Mouse (Mus musculus): Measurements from ENCODE around the gene Galnt6.

Galnt6 gene

DNA sequence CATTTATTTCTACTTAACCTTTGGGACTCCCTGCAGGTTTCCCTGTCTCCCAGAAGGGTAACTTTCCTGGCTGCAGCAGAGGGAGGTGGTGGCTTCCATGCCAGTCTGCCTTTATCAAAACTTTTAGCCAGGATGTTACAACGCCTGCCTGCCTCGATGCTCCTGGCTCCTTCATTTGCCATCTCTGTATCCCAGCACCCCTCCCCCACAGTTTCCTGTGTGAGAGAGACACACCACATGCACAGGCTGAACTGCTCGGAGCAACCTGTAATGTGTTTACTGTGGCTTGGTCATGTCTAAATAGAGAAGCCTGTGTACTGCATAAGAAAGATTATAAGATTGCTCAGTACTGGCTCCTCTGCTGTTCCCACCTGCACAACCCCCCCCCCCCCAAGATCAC is 48.8 kb downstream of the Galnt6 start:
- DNase-seq: no peak

DNA sequence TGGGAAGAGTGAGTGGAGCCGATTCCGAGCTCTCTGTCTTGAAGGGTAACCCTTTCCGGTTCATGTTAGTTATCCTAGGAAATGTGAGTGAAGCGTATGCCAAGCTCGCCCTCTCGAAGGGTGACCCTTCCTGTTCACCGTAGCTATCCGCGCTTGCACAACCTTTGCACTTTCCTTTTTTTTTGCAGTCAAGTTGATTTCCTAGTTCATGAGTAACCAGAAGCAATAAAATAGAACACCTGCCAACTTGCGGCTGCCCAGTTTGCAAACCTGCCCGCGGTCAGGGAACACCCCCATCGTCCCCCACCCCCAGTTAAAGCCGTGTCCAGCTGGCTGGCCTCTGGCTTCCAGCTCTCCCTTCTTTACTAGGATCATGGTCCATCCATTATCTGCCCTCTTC is 50.2 kb downstream of the Galnt6 start:
- no peak for DNase-seq

DNA sequence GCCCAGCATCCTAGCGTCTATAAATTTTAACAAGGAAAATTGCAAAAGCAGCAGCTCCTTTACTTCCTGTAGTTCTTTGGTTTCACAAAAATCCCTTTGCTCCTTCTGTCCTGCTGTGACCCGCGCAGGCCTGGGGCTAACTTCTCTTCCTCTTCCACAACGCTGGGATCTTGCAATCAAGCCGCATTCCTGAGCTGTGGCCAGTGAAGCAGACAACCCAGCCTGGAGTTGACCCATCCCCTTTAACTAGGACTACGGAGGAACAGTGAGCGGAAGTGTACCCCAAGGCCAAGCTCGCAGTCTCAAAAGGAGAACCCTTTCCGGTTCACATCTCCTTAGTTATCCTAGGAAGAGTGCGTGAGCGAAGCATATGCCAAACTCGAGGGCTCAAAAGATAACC is 50.6 kb downstream of the Galnt6 start:
- no peak for DNase-seq

DNA sequence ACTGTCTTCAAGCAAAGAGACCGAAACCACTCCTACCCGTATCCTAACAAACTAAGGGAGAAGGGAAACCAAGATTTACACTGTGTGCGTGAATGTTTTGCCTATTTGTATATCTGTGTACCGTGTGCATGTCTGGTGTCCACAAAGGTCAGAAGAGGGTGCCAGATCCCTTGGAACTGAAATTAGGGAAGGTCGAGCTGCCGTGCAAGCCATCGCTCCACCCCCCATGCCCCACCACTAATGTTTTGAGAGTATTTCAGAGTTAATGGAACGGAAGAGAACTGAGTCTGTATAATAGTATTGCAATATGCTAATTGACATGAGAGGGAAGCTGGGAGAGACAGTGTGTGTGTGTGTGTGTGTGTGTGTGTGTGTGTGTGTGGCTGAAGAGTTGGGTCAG is 51.5 kb downstream of the Galnt6 start:
- DNase-seq: no peak

DNA sequence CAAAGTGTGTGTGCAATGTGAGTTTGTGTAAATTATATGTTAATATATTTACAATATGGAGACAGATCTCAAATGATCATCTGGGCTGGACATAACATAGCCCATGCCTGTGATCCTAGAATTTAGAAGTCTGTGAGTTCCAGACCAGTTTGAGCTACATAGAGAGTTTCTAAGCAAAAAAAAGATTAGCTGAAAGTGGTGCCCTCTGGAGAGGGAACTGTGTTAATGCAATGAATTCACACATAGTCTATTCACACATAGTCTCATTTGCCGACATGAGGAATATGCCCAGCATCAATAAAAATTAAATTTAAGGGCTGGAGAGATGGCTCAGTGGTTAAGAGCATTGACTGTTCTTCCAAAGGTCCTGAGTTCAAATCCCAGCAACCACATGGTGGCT is 52.7 kb downstream of the Galnt6 start:
- DNase-seq: no peak

DNA sequence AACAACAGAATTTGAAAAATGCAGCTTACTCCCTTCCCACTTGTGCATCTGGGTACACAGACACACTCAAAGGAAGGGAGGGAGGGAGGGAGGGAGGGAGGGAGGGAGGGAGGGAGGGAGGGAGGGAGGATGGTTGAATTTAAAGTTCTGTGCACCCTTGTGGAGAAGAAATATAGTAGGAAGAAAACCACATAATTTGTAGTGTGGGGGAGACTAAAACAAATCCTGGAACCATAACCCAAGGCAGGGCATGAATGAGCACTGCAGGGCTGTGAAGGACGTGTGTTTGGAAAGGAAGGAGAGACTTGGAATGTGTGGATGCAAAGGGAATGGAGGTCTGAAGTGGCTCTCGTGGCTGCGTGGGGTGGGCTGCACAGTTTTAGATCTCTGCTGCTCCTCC is 53.7 kb downstream of the Galnt6 start:
- no peak for DNase-seq

DNA sequence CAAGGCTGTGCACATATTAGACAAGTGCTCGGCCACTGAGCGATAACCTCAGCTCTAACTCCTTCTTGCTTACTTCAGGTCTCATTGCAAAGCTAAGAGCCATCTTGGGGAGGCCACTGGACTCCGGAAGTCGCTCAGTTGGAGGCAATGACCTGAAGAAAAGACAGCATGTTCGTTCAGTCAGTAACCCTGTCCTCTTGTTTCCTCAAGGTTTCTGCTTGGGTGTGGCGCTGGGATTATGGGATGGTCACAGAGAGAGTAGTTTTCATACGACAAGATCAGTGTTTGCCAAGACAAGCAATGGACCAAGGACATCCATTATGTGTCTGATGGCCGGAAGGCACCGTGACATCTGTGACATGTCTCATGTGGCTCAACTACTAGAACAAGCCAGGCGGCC is 54.6 kb downstream of the Galnt6 start:
- no peak for DNase-seq

DNA sequence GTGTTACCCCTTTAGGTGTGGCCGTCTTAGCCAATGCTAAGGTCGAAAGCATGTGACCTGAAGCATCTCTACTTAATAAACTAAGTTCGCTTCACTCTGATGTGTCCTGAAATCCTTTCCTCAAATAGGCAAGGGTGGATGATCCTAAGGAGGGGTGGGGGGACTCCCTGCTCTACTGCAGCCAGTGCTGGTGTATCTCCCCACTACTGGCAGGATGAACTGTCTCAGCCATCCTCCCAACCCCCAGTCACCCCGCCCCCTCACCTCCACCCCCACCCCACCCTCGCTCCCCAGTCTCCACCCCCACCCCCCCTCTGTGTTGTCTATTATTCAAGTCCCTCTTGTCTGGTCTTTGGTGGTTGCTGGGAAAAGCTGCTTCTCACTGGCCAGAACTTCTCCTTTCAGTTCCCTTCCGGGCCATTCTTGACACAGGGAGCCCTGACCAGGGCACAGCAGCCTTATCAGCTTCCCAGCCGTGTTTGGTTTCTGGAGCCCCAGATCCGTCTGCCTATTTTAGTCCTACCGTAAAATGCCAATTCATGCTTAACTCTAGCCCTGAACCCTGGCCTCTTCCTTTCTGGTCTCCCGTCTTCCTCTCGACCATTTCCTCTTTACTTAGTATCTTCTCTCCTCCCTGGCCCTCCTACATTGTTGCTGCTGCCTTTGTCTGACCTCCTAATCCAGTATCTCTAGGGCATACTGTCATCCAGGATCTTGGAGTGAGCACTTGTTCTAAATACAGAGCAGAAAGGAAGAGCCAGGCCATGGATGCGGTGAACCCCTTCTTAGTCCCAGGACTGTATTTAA is 55.4 kb downstream of the Galnt6 start:
- DNase-seq: no peak

DNA sequence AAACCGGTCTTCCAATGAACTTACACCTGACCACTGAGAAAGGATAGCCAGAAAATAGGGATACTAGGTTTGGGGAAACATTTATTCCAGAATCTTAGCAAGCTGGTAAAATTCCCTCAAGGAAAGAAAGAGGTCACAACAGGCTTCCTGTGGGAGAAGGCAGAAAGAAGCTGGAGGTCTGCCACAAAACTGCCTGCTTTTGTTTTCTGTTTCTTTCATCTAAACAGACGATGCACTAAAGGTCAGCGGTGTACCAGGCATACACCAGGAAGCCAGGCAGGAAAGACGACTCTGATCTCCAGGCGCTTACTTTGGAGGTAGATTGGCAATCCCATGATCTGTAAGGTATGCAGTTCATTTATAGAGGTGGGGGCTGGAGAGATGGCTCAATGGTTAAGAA is 58.3 kb downstream of the Galnt6 start:
- DNase-seq: no peak

DNA sequence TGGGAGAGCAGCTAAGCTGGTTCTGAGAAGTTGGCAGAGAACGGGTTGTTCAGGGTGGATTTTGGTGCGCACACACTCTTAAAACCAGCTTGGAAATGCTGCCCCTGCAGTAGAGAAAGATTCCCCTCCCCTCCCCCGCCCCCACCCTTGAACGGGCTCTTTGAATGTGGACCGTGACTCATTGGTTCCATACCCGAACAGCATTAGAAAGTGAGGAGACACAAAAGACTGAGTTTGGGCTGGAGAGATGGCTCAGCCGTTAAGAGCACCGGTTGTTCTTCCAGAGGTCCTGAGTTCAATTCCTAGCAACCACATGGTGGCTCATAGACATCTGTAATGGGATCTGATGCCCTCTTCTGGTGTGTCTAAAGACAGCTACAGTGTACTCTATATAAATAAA is 59.2 kb downstream of the Galnt6 start:
- DNase-seq: no peak

DNA sequence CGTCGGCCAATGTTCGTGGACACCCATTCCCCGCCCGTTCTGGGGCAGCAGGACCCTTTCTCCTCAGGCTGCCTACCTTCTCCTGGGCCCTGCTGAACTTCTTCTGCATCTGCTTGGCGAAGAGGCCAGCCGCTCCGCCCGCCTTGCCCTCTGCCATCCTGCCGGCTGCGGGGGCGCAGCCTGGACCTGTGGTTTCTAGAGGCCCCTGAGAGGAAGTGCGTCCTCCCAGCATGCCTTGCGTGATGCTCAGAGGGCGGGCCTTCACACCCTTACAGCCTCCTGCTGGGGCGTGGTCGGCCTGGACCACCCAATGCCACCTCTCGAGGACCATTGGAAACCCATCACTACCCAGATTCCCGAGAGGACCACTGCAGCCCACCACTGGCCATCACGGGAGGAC is 59.8 kb downstream of the Galnt6 start, which contains the start of gene Bin2:
Gene Bin2, minus strand, starts transcription at position 217 of the 400 bp plus-strand sequence.
- no peak for DNase-seq

DNA sequence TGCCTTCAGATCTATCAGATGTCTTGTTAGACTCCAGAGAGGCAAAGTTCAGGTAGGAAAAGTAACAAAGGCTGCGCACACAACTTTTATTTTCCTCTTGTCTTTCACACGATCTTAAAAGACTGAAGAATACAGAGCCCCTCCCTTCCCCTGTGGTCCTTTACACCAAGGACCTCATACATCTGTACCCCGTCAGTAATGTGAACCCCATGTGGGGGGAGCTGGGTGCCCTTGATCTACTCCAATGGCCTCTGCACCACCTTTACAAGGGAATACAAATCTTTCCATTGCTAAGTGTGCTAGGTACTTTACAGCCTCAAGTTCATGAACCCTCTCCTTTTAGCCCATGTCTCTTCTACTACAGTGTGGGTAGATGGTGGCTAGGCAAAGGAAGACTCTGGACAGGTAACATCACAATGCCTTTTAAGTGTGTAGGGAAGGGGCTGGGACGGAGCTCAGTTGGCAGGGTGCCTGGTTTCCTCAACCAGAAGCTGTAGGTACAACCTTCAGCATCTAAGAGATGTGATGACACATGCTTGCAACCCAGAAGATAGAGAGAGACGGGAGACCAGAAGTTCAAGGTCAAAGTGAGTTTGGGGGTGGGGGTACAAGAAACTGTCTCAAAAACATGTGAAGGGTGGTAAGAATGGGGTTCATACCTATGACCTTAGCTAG is 61.2 kb downstream of the Galnt6 start:
- no peak for DNase-seq

DNA sequence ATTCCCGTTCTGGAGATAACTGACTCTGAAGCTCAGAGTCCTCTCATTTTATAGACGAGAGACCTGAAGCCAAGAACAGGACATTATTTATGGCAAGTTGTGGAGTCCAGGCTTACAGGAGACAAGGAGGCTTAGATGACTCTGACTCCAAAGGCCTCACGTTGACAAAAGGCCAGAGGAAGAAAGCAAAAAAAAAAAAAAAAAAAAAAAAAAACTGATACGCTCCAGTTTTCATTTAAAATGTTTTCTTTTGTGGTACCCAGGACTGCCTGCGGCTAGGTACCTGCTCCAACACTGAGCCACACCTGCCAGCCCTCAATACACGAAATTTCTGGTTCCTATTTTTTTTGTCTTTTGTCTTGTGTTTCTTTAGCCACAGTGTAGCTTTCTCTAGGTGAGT is 61.8 kb downstream of the Galnt6 start:
- no peak for DNase-seq

DNA sequence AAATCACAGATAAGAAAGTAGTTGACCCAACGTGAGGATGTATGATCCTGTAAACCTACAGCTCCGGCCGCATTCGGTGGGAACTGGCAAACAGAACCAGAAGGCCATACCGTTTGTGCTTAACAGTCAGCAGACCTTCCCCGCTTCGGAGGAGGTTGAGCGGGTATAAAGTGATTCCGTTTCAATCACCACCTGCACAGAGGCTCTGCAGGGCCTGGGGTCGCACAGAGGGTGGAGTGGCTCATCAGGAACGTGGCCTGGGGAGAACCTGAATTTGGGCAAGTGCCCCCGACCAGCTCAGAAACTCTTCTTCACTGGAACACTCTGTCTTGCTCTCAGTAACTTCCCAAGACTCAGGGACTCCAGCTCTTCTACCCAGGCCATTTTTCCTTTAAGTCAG is 62.3 kb downstream of the Galnt6 start:
- no peak for DNase-seq

DNA sequence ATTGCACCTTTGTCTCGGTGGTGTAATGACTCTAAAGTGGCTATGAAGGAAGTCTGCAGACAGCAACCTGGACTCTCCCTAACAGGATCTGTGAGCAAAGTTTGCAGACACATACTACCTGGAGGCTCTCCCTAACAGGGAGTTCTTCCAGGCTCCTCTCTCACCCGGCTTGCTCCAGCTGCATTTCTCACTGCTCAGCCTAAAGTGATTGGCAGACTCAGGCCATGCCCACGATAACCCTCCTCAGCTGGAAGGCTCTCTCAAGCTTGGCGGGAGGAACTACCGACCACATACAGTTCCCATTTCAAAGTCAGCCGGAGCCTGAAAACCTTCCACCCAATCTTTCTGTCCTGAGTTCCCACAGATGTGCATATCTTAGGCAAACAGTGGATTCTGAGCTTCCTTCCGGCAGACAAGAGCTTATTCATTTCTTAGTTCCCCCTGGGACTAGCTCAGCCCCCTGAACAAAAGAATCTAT is 62.9 kb downstream of the Galnt6 start:
- no peak for DNase-seq

DNA sequence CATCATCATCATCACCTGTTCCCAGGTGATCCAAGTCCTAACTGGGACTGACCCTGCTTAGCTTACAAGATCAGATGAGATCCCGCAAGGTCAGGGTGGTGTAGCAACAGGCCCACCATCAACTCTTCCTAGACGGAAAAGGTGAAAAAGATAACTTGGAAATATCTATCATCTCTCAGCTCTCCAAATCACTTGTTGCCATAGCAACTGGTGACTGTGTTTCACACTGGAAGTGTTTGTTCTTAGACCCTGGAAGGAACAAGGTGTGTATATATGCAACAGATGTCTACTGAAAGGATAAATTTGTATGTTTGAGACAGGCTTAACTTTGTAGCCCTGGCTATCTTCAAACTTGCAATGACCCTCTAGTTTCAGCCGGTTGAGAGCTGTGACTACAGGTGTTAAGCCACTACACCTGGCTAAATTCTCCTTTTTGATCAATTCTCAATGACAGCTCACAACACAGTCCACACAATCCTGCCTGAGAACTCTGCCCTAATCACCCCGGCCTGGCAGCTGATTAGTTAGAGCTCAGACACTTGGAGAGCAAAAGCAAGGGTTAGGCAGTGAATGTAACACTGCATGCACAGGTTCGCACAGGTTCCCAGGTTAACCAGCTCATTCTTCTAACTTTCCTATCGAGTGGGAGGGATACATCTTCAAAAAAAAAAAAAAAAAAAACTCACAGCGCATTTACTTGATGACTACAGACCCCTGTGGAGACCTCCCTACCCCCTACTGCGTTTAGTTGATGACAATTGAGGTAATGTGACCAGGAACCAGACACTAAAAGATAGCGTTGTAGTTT is 63.6 kb downstream of the Galnt6 start:
- DNase-seq: no peak

DNA sequence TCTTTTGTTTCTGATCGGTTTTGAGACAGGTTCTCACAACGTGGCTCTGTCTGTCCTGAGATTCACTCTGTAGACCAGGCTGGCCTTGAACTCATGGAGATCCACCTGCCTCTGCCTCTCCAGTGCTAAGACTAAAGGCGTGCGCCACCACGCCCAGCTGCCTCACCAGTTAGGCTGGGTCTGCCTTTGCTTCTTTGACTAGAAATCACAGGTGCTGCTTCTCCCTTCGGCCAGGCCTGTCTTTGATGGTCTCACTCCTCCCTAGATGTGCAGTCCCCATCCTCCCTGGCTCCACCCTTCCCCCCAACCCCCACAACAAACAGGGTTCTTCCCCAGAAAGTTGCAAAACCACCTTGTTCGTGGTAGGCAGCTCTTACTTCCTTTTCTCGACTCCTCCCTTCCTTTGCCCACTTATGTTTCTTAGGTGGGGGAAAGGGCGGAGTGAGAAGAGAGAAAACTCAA is 64.3 kb downstream of the Galnt6 start:
- DNase-seq: no peak

DNA sequence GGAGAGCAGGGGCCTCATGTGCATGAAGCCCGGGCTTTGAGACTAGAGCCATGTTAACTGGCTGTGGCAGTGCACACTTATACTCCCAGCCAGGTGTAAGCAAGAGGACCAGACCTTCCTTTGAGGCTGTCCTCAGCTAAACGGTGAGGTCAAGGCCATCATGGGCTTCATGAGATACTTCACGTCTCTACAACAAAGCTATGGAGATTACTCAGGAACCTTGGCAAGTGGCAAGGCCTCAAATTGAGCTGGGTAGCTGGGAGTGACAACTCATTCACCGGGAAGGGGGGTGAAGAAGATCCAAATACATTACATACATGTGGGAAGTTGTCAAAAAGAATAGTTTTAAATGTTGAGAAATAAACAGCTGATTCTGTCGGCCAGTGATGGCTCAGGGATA is 68.4 kb downstream of the Galnt6 start:
- no peak for DNase-seq

DNA sequence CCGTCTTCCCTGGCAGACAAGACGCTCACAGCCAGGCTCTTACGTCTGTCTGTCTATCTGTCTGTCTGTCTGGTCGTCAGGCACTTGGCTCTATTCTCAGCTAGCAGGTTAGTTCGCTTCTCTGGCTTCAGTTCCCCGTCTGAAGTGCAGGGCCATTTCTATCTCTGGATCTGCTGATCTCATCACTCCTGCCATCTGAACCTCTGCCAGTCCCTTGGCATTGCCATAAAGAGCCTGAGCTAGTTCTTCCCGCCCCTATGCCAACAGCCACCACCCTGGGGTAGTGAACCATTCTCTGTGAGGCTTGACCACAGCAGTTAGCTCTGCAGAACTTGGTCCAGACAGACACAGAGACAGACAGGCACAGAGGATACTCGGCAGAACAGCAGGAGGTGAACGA is 68.9 kb downstream of the Galnt6 start:
- DNase-seq: peak; percentile 48

DNA sequence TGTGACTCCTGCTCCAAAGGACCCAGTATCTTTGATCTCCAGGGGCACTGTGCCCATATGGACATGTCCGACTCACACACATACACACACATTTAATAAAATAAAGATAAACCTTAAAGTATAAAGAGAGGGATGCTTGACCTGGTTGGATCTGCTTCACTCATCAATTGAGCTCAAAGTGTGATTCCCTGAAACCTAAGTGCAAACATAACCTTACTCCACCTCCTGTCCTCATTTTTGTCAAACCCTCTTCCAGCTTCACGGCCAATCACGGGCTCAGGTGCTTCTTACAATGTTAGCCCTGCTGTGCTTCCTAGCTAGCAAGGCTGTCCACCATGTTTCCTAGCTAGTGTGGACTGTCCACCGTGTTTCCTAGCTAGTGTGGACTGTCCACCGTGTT is 74.0 kb downstream of the Galnt6 start:
- DNase-seq: no peak

DNA sequence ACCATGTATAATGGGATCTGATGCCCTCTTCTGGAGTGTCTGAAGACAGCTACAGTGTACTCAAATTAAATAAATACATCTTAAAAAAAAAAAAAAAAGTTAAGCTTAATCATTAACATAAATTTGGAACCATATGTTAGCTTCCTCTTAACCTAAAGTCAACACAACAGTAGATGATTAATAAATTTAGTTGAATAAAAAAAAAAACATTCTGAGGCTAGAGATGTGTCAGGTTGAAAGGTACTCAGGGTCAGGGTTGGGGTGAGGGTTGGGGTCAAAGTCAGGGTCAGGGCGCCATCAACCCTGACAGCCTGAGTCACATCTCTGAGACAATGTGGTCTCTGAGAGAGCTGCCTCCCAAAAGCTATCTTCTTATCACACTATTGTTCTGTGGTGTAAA is 74.9 kb downstream of the Galnt6 start:
- no peak for DNase-seq

DNA sequence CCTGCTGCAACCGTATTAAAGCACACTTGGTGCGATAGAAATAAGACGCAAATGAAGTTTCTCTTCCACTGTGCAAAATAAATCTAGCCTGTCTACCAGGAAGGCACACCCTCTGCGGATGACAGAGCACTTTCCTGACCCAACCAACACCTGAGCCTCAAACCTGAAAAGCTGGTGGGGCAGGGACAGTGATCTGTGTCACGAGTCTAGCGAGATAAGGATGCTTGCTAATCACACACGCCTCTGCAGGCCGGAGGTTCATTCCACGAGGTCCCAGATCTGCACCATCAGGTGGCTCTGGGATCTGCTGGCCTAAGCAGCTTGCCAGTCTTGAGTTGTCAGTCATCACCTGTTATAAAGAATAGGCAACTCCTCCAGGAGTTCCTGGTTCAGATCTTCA is 77.6 kb downstream of the Galnt6 start:
- no peak for DNase-seq

DNA sequence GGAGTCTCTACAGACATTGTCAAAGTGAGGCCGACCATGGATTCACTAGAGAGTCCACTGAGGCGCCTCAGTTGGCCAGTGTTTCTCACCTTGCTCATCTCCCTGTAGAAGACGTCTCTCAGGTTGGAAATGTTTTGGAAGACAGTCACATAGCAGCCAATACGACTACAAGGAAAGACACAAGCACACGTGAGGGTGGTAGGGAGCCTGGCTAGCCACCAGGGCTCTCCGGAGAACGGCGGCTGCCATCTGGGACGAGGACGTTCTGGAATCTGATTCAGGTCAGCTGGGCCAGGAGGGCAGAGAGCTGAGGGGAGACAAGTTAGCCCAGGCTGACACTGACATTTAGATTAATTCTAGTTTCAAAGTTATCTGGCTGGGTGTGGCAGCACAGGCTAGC is 79.1 kb downstream of the Galnt6 start:
- peak; percentile 43 for DNase-seq

DNA sequence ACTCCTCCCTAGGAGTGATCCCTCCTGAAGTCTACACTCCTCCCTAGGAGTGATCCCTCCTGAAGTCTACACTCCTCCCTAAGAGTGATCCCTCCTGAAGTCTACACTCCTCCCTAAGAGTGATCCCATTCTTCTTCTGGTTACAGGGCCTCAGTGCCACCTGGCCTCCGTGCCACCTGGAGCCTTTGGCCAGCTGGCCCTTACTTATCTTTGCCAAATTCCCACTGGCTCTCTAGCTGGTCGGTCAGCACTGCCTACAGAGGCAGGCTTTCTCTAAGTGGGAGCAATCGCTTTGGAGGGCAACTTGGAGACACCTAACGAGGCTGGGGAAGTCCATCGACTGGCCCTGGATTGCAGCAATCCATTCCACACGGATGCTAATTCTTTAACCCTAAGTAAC is 83.0 kb downstream of the Galnt6 start:
- peak; percentile 81 for DNase-seq
